Mouse (Mus musculus) heart, postnatal 14 days (tissue): Measurements from ENCODE around the gene Dbi. TPM values are rescaled to one million over a fixed set of nuclear protein-coding genes. Genes with fewer than 3 reads are reported as not detected.

ENCODE experiments used
- DNase-seq, 2 experiments: peaks; one replicate each; pipeline ENCODE4 v3.0.0; 2021 to 2022
- intact Hi-C: fragments of 180-260 bp; cut with DNase I; formaldehyde crosslinking; loops from one replicate; pipeline ENCODE4 v1.15.1; 2025
- long read RNA-seq, 2 experiments: library from polyadenylated mRNA; stranded (forward); transcript quantifications; one replicate each; pipeline ENCODE4 v2.0.0; 2021
- total RNA-seq, 2 experiments: library from RNA; stranded (reverse); gene quantifications; 2 replicates each; pipeline ENCODE4 v1.2.3; 2021

The Dbi gene
- 100 to 1,000 TPM; 331 to 352 TPM for total RNA-seq
- long read RNA-seq, experiment 1, transcript Dbi-201 (4 exons, 569 nt), result major isoform, 246 of 250 reads
- long read RNA-seq, experiment 1, partial matches to known transcripts, result 1 of 250 reads
- long read RNA-seq, experiment 1, other reads (novel, unspliced or antisense), result 1 of 250 reads
- long read RNA-seq, experiment 2, transcript Dbi-201 (4 exons, 569 nt), result major isoform, 300 of 306 reads
- long read RNA-seq, experiment 2, partial matches to known transcripts, result 3 of 306 reads
- long read RNA-seq, experiment 2, other reads (novel, unspliced or antisense), result 2 of 306 reads

DNA sequence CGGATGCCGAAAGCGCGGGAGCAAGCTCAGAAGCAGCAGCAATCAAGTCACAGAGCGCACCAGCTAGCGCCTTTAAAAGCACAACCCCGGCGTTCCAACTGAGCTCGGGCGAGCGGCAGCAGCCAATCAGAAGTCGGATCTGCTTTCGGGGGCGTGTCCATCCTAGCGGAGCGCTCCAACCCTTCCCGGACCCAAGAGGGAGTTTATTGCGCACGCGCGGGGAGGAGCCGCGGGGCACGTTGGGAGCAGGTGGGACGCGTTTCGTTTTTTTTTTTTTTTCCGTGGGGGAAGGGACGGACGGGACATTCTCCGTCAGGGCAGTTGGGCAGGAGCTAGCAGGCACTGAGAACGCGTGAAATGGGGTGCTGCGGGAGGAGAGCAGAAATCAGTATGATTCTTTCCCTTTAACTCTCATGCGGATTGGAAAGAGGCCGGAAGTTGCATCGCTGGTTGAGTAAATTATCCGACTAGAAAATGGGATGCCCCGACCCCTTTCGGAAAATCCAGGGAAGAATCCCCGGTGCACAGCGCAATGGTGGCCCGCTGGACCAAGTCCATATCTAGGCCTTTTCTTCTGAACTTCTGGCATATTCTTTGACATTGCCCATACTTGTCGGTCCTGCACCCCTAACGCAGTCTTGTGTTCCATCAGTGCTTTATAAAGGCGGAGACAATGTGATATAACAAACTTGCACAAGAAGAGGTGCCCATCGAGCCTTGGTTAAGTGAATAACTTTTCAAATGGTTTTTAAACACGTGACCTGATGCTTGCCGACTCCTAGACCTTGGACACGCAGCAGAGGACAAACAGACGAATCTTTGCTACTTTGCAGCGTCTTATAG lies at the start of gene Dbi, which contains the start of gene 3110009E18Rik:
Gene Dbi, minus strand, starts transcription at position 110 of the 843 bp plus-strand sequence.
Gene 3110009E18Rik, plus strand, starts transcription at position 219 of the 843 bp plus-strand sequence.
- intact Hi-C loops, result no loop called here
- peak; percentile 98 for DNase-seq

DNA sequence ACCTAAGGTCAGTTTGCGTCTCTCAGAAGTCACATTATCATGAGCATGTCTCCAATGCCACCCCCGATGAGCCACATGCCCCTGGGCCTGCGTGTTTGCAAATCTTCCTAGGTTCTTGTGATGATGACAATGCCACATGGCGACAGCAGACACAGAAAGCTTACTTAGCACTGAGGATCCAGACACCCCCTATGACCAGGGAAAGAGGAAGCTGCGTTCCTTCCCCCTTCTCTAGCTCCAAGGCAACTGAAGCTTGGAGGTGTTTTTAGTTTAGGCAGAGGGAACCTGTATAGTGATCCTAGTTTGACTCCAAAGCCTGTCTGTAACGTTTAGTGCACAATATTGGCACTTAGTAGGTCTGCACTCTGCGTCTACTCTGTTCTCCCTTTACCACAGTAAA lies 49.4 kb upstream of the Dbi start:
- intact Hi-C loops, result loop anchor here (2.0 kb wide), 1 partner anchor 380 kb away; no protein-coding TSS in a partner anchor
- no peak for DNase-seq

DNA sequence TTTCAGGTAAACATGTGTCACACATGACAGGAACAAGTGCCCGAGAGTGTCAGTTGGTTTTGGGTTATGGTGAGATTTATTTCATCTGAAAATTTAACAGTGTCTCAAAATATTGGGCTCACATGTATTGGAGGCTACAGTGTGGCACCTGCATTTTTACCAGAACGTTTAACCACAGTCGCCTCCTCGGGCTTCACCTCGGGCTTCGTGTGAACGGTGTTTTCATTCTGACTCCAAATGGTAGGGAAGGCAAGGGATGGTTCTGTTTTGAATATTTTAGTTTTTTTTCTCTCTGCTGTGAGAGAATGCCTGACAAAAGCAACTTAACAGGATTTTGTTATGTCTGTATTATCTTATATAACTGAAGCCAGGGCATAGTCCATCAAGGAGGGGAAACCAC lies 47.8 kb upstream of the Dbi start:
- no peak for DNase-seq
- intact Hi-C loops, result no loop called here

DNA sequence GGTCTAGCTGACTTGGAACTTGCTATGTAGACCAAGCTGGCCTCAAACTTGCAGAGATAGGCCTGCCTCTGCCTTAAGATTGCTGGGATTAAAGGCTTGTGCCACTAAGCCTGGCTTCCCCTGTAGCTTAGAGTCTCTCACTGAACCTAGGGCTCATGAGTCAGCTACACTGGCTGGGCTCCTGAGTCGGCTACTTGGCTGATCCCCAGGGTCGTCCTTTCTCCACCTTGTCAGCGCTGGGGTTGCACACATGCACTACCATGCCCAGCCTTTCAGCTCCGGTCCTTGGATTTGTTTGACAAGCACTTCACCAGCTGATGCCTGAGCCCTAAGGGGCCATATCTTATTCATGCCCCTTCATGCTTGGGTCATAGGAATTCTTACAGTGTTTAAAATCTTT lies 47.1 kb upstream of the Dbi start:
- DNase-seq, result no peak
- intact Hi-C loops, result no loop called here

DNA sequence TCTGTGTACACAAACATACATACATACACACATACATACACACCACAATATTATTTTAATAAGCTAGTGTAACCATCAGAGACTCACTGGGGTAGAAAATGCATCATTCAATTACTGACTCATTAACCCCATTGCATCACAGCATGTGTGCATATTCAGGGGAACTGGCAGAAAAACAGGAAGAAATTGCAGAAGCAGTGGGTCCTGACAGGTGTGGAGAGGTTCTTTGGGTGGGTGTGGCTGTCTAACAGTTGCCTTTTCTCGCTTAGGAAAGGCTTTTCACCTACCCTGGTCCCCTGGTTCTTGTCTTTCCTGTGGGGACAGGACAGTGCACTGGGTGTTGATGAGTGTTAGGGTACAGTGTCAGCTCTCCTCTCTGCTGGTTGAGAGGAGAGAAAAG lies 41.7 kb upstream of the Dbi start:
- no peak for DNase-seq
- intact Hi-C loops, result no loop called here

DNA sequence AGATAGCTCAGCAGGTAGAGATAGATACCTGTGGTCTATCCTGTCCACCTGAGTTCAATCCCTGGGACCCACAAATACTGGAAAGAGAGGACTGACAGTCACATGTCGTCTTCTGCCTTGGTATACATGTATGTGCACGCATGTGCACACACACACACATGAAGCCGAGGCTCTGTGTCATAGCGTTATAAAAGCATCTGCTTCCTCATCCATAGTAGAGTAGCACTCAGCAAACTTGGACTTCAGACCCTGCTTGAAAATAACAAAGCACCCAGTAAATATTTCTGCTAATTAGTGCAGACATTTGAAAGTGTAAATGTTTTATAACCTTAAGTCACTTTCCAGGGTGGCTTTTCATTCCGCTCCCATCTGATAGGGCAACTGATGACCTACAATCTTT lies 40.6 kb upstream of the Dbi start:
- intact Hi-C loops, result no loop called here
- DNase-seq, result no peak

DNA sequence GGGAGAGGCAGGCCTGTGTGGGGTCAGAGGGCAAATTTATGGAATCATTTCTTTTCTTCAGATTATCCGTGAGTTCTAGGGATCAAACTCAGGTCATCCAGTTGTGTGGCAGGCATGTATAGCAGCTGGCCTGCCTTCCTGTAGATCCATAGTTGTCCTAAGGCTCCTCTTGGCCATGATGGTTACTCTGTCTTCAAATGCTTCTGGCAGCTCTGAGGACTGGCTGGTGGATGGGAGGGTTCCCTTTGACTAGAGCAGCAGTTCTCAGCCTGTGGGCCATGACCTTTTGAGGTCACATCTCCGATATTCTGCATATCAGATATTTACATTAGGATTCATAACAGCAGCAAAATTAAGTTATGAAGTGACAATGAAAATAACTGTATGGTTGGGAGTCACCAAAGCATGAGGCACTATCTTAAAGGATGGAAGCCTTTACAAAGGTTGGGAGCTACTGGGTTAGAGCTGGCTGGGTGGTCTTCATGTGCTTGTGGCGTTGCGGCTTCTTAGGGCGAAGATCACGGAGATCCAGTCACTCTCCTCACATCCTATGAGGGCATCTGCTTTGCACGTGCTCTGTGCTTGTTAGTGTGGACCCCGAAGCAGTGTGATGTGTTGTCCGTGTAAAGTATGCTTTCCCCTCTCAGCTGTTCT lies 37.7 kb upstream of the Dbi start:
- DNase-seq, result no peak
- intact Hi-C loops, result no loop called here

DNA sequence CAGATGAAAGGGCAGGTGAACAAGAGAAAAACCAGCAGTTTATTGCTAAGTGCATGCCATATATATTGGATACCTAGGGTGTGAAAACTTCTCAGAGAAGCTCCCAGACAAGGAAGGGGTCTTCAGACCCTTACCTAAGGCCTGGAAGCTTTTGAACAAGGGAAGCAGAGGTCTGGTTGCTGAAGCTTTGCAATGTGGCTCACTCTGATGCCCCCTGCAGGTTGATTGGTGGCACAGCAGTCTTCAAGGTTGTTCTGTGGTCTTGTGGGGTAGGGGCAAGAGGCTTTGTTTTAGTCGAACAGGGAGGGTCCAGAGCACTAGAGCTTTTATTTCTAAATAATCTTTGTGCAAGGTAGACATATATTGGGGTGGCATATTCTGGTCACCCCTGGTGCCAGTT lies 34.4 kb upstream of the Dbi start:
- intact Hi-C loops, result loop anchor here (2.0 kb wide), 1 partner anchor 57 kb away; no protein-coding TSS in a partner anchor
- DNase-seq, result peak; percentile 23 to 25

DNA sequence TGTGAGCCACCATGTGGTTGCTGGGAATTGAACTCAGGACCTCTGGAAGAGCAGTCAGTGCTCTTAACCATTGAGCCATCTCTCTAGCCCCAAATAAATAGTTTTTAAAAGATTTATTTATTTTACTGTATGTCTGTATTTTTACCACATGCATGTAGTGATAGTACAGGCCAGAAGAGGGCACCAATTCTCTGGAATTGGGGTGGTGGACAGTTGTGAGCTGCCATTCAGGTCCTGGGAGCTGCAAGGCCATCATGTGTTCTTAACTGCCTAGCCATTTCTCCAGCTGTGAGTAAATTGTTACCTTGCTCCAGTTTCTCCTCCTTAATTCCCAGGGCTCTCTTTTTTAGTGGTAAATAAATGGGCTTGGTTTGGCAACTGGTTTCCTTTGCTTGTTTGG lies 33.4 kb upstream of the Dbi start:
- peak; percentile 30 to 55 for DNase-seq
- intact Hi-C loops, result loop anchor here (2.0 to 5.0 kb wide), 2 partner anchors 55 to 122 kb away; no protein-coding TSS in a partner anchor

DNA sequence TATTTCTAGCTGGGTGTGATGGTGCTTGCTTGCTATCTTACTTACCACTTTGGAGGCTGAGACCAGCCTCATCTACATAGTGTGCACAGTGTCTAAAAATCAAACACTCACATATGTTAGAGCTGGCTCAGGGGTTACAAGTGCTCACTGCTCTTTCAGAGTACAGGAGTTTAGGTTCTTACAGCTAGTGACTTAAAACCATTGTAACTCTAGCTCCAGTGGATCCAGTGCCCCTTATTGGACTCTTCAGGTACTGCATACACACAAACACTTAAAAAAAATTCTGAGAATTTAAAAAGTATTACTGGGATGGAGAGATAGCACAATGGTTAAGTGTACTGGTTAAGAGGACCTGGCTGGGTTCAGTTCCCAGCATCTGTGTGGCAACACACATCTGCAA lies 26.1 kb upstream of the Dbi start:
- intact Hi-C loops, result loop anchor here (2.0 kb wide), 1 partner anchor 44 kb away; no protein-coding TSS in a partner anchor
- no peak for DNase-seq

DNA sequence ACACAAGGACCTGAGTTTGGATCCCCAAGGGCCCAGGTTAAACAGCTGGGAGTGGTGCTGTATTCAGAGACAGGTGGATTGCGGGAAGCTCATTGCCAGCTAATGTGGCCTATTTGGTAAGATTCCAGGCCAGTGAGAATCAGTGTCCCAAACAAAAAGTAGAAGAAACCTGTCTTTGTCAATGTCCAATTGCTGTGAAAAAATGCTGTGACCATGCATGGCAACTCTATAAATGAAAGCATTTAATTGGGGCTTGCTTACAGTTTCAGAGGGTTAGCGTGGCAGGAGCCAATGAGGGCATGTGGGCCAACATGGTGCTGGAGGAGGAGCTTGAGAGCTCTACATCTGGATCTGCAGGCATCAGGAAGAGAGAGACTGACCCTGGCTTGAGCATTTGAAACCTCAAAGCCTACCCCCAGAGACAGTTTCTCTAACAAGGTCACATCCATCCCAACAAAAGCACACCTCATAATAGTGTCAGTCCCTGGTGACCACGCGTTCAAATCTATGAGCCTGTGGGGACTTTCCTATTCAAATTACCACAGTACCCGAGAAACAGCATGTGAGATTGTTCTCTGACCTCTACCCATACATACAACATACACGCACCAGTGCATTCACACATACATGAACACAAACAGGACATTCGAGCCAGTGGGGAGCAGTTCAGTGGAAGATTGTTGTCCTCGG lies 24.8 kb upstream of the Dbi start:
- DNase-seq, result no peak
- intact Hi-C loops, result loop anchor here (2.0 kb wide), 1 partner anchor 43 kb away; no protein-coding TSS in a partner anchor

DNA sequence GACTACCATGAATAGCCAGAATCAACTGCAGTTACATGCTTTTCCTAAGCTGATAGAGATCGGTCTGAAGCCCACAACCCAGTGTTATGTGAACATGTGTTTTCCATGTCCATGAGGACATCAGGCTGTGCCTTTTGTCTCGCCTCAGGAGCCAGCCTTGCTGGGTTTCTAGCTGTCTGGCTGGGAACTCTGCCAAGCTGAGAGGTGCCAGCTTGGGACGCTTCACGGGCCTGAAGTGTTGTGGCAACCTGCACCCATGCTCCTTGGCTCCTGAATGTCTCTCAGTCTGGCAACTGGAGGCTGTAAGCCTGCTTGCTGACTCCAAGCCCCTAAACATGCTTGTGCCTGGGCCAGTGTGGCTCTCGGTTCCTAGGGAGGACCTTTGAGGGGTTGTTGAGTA lies 21.7 kb upstream of the Dbi start:
- DNase-seq, result peak; percentile 66 to 76
- intact Hi-C loops, result no loop called here

DNA sequence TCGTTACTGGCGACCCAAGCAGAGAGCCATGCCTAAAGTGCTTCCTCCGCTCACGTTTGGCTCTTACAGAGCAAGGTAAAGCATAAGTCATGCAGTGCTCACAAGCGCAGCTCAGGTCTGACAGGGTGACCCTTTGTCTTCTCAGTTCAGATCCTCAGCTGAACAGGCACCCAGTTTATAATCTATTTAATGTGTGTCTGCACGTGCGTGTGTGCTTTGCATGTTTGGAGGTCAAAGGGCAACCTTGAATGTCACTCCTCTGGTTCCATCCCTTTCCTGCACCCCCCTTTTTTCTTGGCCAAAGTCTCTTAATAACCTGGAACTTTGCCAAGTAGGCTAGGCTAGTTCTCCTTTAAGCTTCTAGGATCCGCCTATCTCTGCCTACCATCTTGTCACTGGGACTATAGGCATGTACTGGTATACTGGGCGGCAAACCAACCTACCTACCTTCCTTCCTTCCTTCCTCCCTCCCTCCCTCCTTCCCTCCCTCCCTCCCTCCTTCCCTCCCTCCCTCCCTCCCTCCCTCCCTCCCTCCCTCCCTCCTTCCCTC lies 19.3 kb upstream of the Dbi start:
- no peak for DNase-seq
- intact Hi-C loops, result no loop called here

DNA sequence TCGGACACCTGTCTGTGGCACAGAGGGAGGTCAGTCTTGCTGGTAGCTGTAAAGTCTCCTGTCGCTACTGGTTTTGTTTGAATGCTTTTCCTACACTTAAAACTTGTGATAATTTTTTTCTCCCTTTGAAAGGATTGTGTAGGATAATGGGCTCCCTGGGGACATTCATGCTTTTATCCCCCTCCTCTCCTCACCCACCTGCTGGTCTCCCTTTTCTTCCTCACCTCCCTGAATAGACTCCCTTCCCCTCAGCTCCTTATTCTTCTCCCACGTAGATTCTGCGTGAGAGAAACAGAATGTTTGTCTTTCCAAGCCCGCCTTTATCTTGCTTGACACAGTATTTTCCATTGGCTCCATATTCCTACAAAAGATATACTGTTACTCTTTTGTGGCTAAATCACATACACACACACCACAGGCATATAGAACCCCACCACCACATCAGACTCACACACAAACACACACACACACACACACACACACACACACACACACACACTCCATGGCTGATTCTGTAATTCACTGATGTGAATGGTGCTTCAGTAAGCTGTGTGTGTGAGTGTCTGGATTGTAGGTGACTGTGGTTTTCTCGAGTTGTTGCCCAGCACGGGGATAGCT lies 18.2 kb upstream of the Dbi start:
- intact Hi-C loops, result no loop called here
- no peak for DNase-seq

DNA sequence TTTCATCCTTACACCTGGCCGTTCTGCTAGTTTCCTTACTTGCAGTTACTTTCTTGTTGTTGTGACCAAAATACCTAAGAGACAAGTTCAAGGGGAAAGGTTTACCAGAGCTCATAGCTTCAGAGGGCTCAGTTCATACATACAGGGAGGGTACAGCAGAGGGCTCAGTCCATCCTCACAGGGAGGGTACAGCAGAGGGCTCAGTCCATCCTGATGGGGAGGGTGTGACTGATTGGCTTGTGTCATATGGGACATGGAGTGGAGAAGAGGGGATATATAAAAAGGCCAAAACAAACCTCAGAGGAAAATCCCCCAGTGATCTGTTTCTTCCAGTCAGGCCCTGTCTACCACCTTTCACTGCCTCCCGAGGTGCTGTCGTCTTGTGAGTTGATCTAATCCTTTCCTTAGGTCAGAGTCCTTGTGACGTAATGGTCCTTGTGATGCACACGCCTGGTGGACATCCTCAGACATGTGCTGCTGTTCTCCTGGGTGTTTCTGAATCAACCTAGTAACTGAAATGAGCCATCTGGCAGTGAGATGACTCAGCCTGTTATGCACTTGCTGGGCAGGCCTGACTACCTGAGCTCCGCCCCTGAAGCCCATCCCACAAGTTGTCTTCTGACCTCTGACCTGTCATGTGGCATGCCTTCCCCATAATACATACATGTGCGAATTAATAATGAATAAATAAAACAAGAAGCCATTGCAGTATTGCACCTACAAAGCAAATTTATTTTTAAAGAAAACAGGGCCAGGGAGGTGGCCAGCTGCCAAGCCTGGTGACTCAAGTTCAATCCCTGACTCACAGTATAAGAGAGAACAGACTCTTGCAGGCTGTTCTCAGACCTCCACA lies 15.3 kb upstream of the Dbi start:
- DNase-seq, result peak in 1 of 2 experiments; percentile 17
- intact Hi-C loops, result no loop called here

DNA sequence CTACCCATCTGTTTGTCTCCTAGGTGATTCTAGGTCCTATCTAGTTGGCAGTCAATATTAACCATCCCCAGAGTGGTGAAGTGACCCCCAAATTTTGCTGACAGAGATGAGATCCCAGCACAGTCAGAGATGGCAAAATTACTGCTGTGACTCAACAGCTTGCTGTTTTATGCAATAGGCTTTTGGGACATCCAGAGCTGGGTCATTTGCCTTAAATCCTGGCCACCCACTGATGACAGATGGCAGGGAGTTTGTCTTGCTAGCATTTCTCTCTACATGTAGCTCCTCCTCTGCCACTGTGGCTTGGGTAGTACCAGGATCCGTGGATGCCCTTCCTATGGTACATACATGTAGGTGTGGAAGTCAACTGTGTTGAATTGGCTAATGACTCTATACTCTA lies 11.5 kb upstream of the Dbi start:
- intact Hi-C loops, result no loop called here
- no peak for DNase-seq

DNA sequence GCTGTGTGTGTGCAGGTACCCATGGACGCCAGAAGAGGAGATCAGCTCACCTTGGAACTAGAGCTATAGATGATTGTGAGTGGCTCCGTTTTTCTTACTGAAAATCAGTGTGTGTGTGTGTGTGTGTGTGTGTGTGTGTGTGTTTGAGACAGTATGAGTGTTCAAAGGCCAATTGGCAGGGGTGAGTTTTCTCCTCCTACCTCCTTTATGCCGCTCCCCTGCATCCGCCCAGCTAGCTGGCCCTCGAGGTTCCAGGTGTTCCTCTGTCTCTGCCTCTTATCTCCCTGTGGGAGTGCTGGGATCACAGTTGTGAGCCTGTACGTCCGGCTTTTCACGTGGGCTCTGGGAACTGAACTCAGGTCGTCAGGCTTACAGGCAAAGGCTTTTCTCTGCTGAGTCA lies 5.4 kb upstream of the Dbi start:
- intact Hi-C loops, result no loop called here
- DNase-seq, result no peak

DNA sequence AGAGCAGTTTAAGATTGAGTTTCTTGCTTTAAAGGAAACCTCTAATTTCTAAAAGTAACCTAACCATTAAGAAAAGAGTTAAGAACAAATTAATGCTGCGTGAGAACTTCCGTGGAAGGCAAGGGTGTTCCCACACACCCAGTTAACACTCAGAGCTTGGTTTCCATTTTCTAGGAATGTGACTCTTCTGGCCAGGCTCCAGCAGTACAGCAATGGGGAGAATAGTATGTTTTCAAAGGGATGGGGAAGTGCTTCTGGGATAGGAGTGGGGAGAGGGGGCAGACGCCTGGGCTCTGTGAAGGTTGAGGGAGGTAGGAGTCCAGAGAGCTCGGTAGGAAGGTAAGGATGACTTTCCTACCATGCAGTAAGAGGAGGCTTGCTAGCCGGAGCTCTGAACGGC lies 4.6 kb upstream of the Dbi start:
- intact Hi-C loops, result no loop called here
- DNase-seq, result no peak

DNA sequence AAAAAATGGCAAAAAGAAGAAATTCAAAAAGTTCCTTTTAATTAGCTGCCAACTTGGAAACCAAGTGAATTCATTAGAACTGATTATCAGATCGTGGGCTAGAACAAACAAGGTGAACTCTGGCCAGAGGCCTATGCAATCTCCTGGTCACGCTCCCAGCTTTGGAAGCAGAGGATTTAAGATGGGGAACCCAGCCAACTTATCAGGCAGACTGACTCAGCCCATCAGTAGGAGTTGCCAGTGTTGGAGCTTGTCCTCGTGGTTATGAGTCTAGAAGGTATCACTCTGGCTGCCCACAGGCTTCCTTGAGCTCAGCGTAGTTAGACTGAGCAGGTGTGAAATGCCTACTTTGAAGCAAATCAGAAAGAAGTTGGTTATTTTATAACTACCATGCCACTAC lies 4.0 kb upstream of the Dbi start:
- DNase-seq, result no peak
- intact Hi-C loops, result no loop called here
